Mouse (Mus musculus) heart, postnatal 0 days (tissue): ENCODE data around the gene Hyou1.

Source experiments
- CTCF ChIP-seq: IDR thresholded peaks from 2 replicates; pipeline ENCODE4 v1.5.1; 2016; ENCODE audit warnings: antibody characterized with exemption, control low read depth, low read depth
- EP300 ChIP-seq: IDR thresholded peaks from 2 replicates; pipeline ENCODE4 v1.6.1; 2016; ENCODE audit warnings: antibody characterized with exemption, low read depth

DNA sequence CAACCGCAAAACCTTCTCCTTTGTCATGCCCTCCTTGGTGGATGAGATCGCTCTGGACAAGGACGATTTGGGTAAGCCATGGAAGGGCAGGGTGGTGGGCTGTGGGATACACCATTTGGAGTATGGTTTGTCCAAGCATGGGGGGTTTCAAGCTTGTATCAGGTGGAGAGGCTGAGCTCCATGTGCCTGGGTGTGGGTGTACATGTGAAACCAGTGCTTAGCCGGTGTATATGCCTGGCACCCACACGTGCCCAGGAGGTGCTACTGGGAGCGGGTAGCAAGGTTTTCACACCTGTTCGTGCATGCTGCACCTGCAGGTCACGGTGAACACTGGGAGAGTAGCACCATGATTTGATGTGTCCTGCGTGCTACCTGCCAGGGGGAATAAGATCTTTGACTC is 19.3 kb downstream of the Hyou1 start:
- no peak for TF ChIP-seq CTCF
- TF ChIP-seq EP300 = no peak
